Mouse (Mus musculus): ENCODE measurements at regions not wholly inside any gene's neighbourhood (a gene's known extent, or its start where the extent isn't known, plus 50 kb on each side); places are given as distances from the start of the nearest gene placed in this dataset.

DNA sequence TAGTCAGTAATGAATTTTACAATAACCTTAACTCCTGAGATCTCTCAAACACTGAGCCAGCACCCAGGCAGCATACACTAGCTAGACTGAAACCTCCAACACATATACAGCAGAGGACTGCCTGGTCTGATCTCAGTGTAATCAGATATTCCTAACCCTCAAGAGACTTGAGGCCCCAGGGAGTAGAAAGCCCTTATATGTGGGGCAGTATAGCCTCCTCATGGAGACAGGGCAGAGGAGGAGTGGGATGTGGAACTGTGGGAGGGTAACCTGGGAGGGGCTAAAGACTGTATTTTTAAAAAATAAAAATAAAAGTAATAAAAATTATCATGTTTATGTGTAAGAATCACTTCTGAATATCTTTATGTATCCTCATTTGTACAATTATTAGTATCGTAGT, 1934.3 kb upstream of the Pcdh20 start:
- TF ChIP-seq CTCF (IDR thresholded peaks at IDR 0.05) (no peak), EP300 (IDR thresholded peaks at IDR 0.05) (no peak)

Data from lung, postnatal 0 days (tissue).